In genomic region chr10:63056966-63057750, GRCm38 (mm10) we compare ENCODE assay signal across 8 mouse cellular contexts. TPM values are rescaled to one million over a fixed set of nuclear protein-coding genes. Genes with fewer than 3 reads are reported as not detected.
DNase-seq lines count a peak whose midpoint lies in the region; ATAC-seq and TF ChIP-seq lines count a peak whose summit lies in the region.
"Had no signal": no experiment of that assay in that cellular context is flagged by ENCODE, and none has a peak within 500 bp of the region (broad histone marks: within the 10 kb centered on the region; RNA-seq: fewer than 3 reads in every experiment).

No protein-coding gene starts in this region.

- no peaks in the 10 kb centered on the region for H3K27me3 ChIP-seq in embryonic facial prominence, embryonic 12.5 days
- H3K27me3 ChIP-seq in intestine, postnatal 0 days (replicated peaks; ENCODE audit: control insufficient read depth, insufficient read depth, low read length): no peaks in the 10 kb centered on the region
- no peaks in the 10 kb centered on the region for H3K27me3 ChIP-seq in lung, postnatal 0 days (replicated peaks; ENCODE audit: insufficient read depth, low read length)
- H3K27me3 ChIP-seq: liver, embryonic 13.5 days had no signal

- no peak for TF ChIP-seq CTCF in intestine, postnatal 0 days (IDR thresholded peaks at IDR 0.05; ENCODE audit: low read depth)
- no peak for TF ChIP-seq CTCF in lung, postnatal 0 days (IDR thresholded peaks at IDR 0.05)

- H3K4me2 ChIP-seq in embryonic facial prominence, embryonic 12.5 days (replicated peaks): no peak overlapping the region
- peak overlapping the region; percentile 25 for H3K4me2 ChIP-seq in intestine, postnatal 0 days (replicated peaks; ENCODE audit: low read depth)
- H3K4me2 ChIP-seq in lung, postnatal 0 days (replicated peaks; ENCODE audit: low read depth, low read length): no peak overlapping the region
- H3K4me2 ChIP-seq: liver, embryonic 13.5 days had no signal

- no peak overlapping the region for H3K4me3 ChIP-seq in embryonic facial prominence, embryonic 12.5 days
- no peak overlapping the region for H3K4me3 ChIP-seq in intestine, postnatal 0 days (ENCODE audit: low read depth, low read length)
- H3K4me3 ChIP-seq in lung, postnatal 0 days (ENCODE audit: low read depth, low read length): no peak overlapping the region
- H3K4me3 ChIP-seq: liver, embryonic 13.5 days had no signal

- intact Hi-C loops in left cerebral cortex, postnatal 14 days (cut with DNase I): no loop called here

- WGBS in embryonic facial prominence, embryonic 12.5 days: 37% methylated on average over 24 of the region's 24 CpGs
- WGBS in intestine, postnatal 0 days: 30% methylated on average over 24 of the region's 24 CpGs
- 38% methylated on average over 24 of the region's 24 CpGs for WGBS in lung, postnatal 0 days

- H3K27ac ChIP-seq in embryonic facial prominence, embryonic 12.5 days: no peak overlapping the region
- H3K27ac ChIP-seq in intestine, postnatal 0 days (ENCODE audit: low read depth, low read length): no peak overlapping the region
- no peak overlapping the region for H3K27ac ChIP-seq in lung, postnatal 0 days (ENCODE audit: low read length)
- H3K27ac ChIP-seq: liver, embryonic 13.5 days had no signal

- no peak for TF ChIP-seq EP300 in lung, postnatal 0 days (IDR thresholded peaks at IDR 0.05)

- no peaks in the 10 kb centered on the region for H3K9me3 ChIP-seq in embryonic facial prominence, embryonic 12.5 days
- no peaks in the 10 kb centered on the region for H3K9me3 ChIP-seq in intestine, postnatal 0 days (ENCODE audit: control insufficient read depth)
- H3K9me3 ChIP-seq in lung, postnatal 0 days (ENCODE audit: low read length): no peaks in the 10 kb centered on the region
- H3K9me3 ChIP-seq: liver, embryonic 13.5 days had no signal

- H3K36me3 ChIP-seq in embryonic facial prominence, embryonic 12.5 days: no peaks in the 10 kb centered on the region
- H3K36me3 ChIP-seq in intestine, postnatal 0 days (ENCODE audit: control insufficient read depth, insufficient read depth): no peaks in the 10 kb centered on the region
- no peaks in the 10 kb centered on the region for H3K36me3 ChIP-seq in lung, postnatal 0 days (ENCODE audit: insufficient read depth, low read length)
- H3K36me3 ChIP-seq: liver, embryonic 13.5 days had no signal

- H3K4me1 ChIP-seq in embryonic facial prominence, embryonic 12.5 days: 0 out of 2 replicates have a peak, but pooled peaks cover 4% of the 10 kb centered on the region
- H3K4me1 ChIP-seq in intestine, postnatal 0 days (replicated peaks; ENCODE audit: control insufficient read depth, insufficient read depth, low read length): no peaks in the 10 kb centered on the region
- H3K4me1 ChIP-seq in lung, postnatal 0 days (ENCODE audit: insufficient read depth, low read depth, low read length): no peaks in the 10 kb centered on the region
- H3K4me1 ChIP-seq: liver, embryonic 13.5 days had no signal

- DNase-seq in ZHBTc4 (ENCODE audit: low read depth, low spot score): peak; percentile 92
- DNase-seq in lung, postnatal 0 days (ENCODE audit: low spot score): peak; percentile 36
- DNase-seq in cerebellum, adult 8-10 months: no peak
- DNase-seq in T-cell, adult 2 months (ENCODE audit: low spot score): no peak
- DNase-seq in left cerebral cortex, postnatal 14 days (ENCODE audit: low spot score in 2 of 2): no peak
- DNase-seq: liver, embryonic 13.5 days had no signal

- ATAC-seq in embryonic facial prominence, embryonic 12.5 days (ENCODE audit: insufficient number of reproducible peaks, insufficient read depth, low FRiP score, low TSS enrichment): peak; percentile 35; the same call in 1 of the 2 replicates
- ATAC-seq in intestine, postnatal 0 days: peak; percentile 75
- peak; percentile 56 for ATAC-seq in lung, postnatal 0 days

- no peak overlapping the region for H3K9ac ChIP-seq in embryonic facial prominence, embryonic 12.5 days
- no peak overlapping the region for H3K9ac ChIP-seq in intestine, postnatal 0 days (ENCODE audit: low read depth, low read length)
- H3K9ac ChIP-seq in lung, postnatal 0 days (replicated peaks; ENCODE audit: low read depth): no peak overlapping the region
- H3K9ac ChIP-seq: liver, embryonic 13.5 days had no signal

RNA-seq across cellular contexts. Expression of gene Pbld1, which starts 2.8 kb away (rescaled TPM):
- 1.4 and 2.1 TPM in 2 replicates for polyA plus RNA-seq in embryonic facial prominence, embryonic 12.5 days (2016; fragmentation: Nextera tagmentation; extraction: Ambion mirVana)
- 1.8 and 2.1 TPM in 2 replicates for polyA plus RNA-seq in intestine, postnatal 0 days (2015; fragmentation: Nextera tagmentation; extraction: Ambion mirVana)
- 0.70 and 0.95 TPM in 2 replicates for polyA plus RNA-seq in lung, postnatal 0 days (2015; fragmentation: Nextera tagmentation; extraction: Ambion mirVana)
- total RNA-seq in left cerebral cortex, postnatal 14 days (2021): under 1 TPM in 1 of 2 experiments, not detected in 1; 0.29 TPM

RNA-seq across cellular contexts. Expression of gene Pbld2, which starts 33.0 kb away (rescaled TPM):
- 0.52 and 0.92 TPM in 2 replicates for polyA plus RNA-seq in embryonic facial prominence, embryonic 12.5 days (2016; fragmentation: Nextera tagmentation; extraction: Ambion mirVana)
- polyA plus RNA-seq in intestine, postnatal 0 days (2015; fragmentation: Nextera tagmentation; extraction: Ambion mirVana): 36.2 and 43.7 TPM in 2 replicates
- polyA plus RNA-seq in lung, postnatal 0 days (2015; fragmentation: Nextera tagmentation; extraction: Ambion mirVana): 16.2 and 18.4 TPM in 2 replicates
- total RNA-seq in left cerebral cortex, postnatal 14 days (2021): 1 to 10 TPM; 1.4 to 1.8 TPM

RNA-seq across cellular contexts. Expression of gene Hnrnph3, which starts 33.1 kb away (rescaled TPM):
- 165 and 176 TPM in 2 replicates for polyA plus RNA-seq in embryonic facial prominence, embryonic 12.5 days (2016; fragmentation: Nextera tagmentation; extraction: Ambion mirVana)
- 21.2 and 25.0 TPM in 2 replicates for polyA plus RNA-seq in intestine, postnatal 0 days (2015; fragmentation: Nextera tagmentation; extraction: Ambion mirVana)
- 38.8 and 44.6 TPM in 2 replicates for polyA plus RNA-seq in lung, postnatal 0 days (2015; fragmentation: Nextera tagmentation; extraction: Ambion mirVana)
- total RNA-seq in left cerebral cortex, postnatal 14 days (2021): 10 to 100 TPM; 36.0 to 36.6 TPM

RNA-seq across cellular contexts. Expression of gene Atoh7, which starts 42.3 kb away (rescaled TPM):
- 11.5 and 16.1 TPM in 2 replicates for polyA plus RNA-seq in embryonic facial prominence, embryonic 12.5 days (2016; fragmentation: Nextera tagmentation; extraction: Ambion mirVana)
- polyA plus RNA-seq in intestine, postnatal 0 days (2015; fragmentation: Nextera tagmentation; extraction: Ambion mirVana): not detected in 2 replicates
- not detected in 2 replicates for polyA plus RNA-seq in lung, postnatal 0 days (2015; fragmentation: Nextera tagmentation; extraction: Ambion mirVana)
- 1 to 10 TPM; 1.0 to 1.5 TPM for total RNA-seq in left cerebral cortex, postnatal 14 days (2021)
- polyA plus RNA-seq: liver, embryonic 13.5 days had no signal

Comparison
In these comparisons a context has a peak if more than half of its experiments do, and no peak if none do; other contexts are left out.
1. DNase-seq: peak in ZHBTc4 (single experiment) and lung, postnatal 0 days (single experiment); none in cerebellum, adult 8-10 months (single experiment), T-cell, adult 2 months (single experiment) and left cerebral cortex, postnatal 14 days (0 of 2).
2. Peak in every context shown above with its lines, with median percentiles within 50 percentile points of each other: ATAC-seq.